Mouse (Mus musculus): ENCODE results near the gene Shc4.

- TF ChIP-seq MAFK (IDR thresholded peaks at IDR 0.05; ENCODE audit: insufficient read depth, low read depth, low read length) (no peak), HCFC1 (IDR thresholded peaks at IDR 0.05; ENCODE audit: borderline replicate concordance, insufficient read depth, low read length) (no peak), CHD2 (IDR thresholded peaks at IDR 0.05; ENCODE audit: low read depth, low read length) (no peak)
These were observed 41.1 kb upstream of the Shc4 start for GRCm38 (mm10) chr2:125765029-125765428.

All from ES-E14 (cell line).